Mouse (Mus musculus) limb, embryonic 15.5 days (tissue): Measurements from ENCODE around the gene Lman1l. TPM values are rescaled to one million over a fixed set of nuclear protein-coding genes. Genes with fewer than 3 reads are reported as not detected.

Source experiments
- ATAC-seq: fragments of 200-750 bp; cut with Nextera tagmentation; 2 replicates; pipeline ENCODE4 v1.8.0; 2017; ENCODE audit warnings: low read depth, moderate TSS enrichment; ENCODE audit not compliant: insufficient number of reproducible peaks, low FRiP score, low TSS enrichment
- H3K27ac ChIP-seq: fragments of 300-500 bp; sonication (generic); 2 replicates; pipeline ENCODE4 v1.5.1; 2015; ENCODE audit warnings: moderate library complexity, mild to moderate bottlenecking, inconsistent platforms
- H3K27me3 ChIP-seq: fragments of 300-500 bp; sonication (generic); 2 replicates; pipeline ENCODE4 v1.6.1; 2015; ENCODE audit warnings: inconsistent platforms
- H3K36me3 ChIP-seq: fragments of 300-500 bp; sonication (generic); 2 replicates; pipeline ENCODE4 v1.6.1; 2015; ENCODE audit warnings: inconsistent platforms
- H3K4me1 ChIP-seq: fragments of 300-500 bp; sonication (generic); 2 replicates; pipeline ENCODE4 v1.6.1; 2015; ENCODE audit warnings: inconsistent platforms
- H3K4me2 ChIP-seq: fragments of 300-500 bp; sonication (generic); 2 replicates; pipeline ENCODE4 v1.6.1; 2015; ENCODE audit warnings: mild to moderate bottlenecking, inconsistent platforms
- H3K4me3 ChIP-seq: fragments of 300-500 bp; sonication (generic); 2 replicates; pipeline ENCODE4 v1.5.1; 2015; ENCODE audit warnings: mild to moderate bottlenecking, inconsistent platforms
- H3K9ac ChIP-seq: fragments of 300-500 bp; sonication (generic); 2 replicates; pipeline ENCODE4 v1.6.1; 2015; ENCODE audit warnings: inconsistent platforms
- H3K9me3 ChIP-seq: fragments of 300-500 bp; sonication (generic); 2 replicates; pipeline ENCODE4 v1.6.1; 2016; ENCODE audit warnings: inconsistent platforms
- WGBS: fragments of 180-500 bp; shearing (Covaris S2); methylation state at CpG from one replicate; pipeline ENCODE4 v1.1.7; 2015; 5-methylcytosine and 5-hydroxymethylcytosine counted together
- polyA plus RNA-seq: library from polyadenylated mRNA; unstranded; fragments of >200 nt; fragmentation: Nextera tagmentation; extraction: Ambion mirVana; gene quantifications from 2 replicates; pipeline ENCODE4 v1.2.1, GENCODE M21; 2015

Gene Lman1l
- polyA plus RNA-seq, result not detected in 2 replicates

- H3K27ac ChIP-seq, result no peak within 1 kb of the TSS
- H3K36me3 ChIP-seq, result peaks cover 16% of the 10 kb centered on the region
- 0 out of 2 replicates have a peak, but pooled peaks cover 2% of the 10 kb centered on the region for H3K4me1 ChIP-seq
- ATAC-seq, result no peak
- H3K9me3 ChIP-seq, result no peaks in the 10 kb centered on the region
- 87% methylated on average over 5 of the region's 5 CpGs for WGBS
- no peak within 1 kb of the TSS for H3K4me2 ChIP-seq
- H3K27me3 ChIP-seq, result no peaks in the 10 kb centered on the region
- no peak within 1 kb of the TSS for H3K9ac ChIP-seq
- no peak within 1 kb of the TSS for H3K4me3 ChIP-seq
These were observed at the start of gene Lman1l for GRCm38 (mm10) chr9:57620674-57621073. TSS of gene Lman1l (minus strand) at chr9:57620774.

DNA sequence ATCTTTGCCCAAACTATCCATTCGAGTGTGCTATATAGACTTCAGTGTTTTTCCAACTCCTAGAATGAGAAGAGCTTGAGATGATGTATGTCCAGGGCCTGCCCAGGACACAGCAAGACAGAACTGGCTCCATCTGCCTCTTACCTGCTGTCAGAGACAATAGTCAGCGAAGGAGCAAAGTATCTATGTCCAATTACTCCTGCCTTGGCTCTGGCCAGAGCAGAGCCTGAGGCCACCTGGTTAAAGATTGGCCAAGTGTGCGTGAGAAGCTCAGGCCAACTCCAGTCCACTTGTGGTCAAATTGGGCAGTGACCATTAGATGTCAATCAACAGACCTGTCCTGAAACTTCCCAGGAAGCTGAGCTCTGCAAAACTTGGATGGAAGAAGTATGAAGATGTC, 49.0 kb upstream of the Lman1l start:
- Histone ChIP-seq H3K27ac (no peak overlapping the region), H3K9me3 (no peaks in the 10 kb centered on the region), H3K9ac (no peak overlapping the region), H3K27me3 (peaks cover 4% of the 10 kb centered on the region; the same call in 1 of the 2 replicates), H3K4me3 (no peak overlapping the region), H3K36me3 (no peaks in the 10 kb centered on the region), H3K4me1 (no peaks in the 10 kb centered on the region), H3K4me2 (no peak overlapping the region)
- 83% methylated on average over 3 of the region's 3 CpGs for WGBS
- ATAC-seq, result no peak

- H3K36me3 ChIP-seq, result no peaks in the 10 kb centered on the region
- no peak overlapping the region for H3K9ac ChIP-seq
- no peaks in the 10 kb centered on the region for H3K4me1 ChIP-seq
- H3K27me3 ChIP-seq, result peaks cover 4% of the 10 kb centered on the region; the same call in 1 of the 2 replicates
- no peak overlapping the region for H3K27ac ChIP-seq
- H3K4me3 ChIP-seq, result no peak overlapping the region
- no peak overlapping the region for H3K4me2 ChIP-seq
- no peaks in the 10 kb centered on the region for H3K9me3 ChIP-seq
- 15% methylated on average over 1 of the region's 1 CpGs for WGBS
- no peak for ATAC-seq
These were observed 47.7 kb upstream of the Lman1l start for GRCm38 (mm10) chr9:57668277-57668676.

DNA sequence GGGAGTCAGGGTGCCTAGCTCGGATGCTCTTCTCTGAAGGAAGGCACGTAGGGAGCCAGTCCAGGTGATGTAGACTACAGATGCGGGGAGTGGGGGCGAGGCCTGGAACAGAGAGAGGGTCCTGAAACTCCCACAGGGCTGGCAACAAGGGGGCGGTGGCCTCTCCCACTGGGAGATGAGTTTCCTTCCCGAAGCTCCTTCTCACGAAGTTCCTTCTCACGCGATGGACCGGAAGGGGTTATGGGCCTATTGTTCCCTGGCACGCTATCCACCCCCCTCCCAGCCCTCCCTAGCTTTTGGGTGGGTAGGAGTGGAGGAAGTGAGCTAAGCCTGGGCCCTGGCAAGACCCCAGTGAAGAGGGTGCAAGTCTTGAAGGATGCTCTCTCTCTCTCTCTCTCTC, 47.2 kb upstream of the Lman1l start:
- Histone ChIP-seq H3K4me1 (no peaks in the 10 kb centered on the region), H3K36me3 (no peaks in the 10 kb centered on the region), H3K9ac (no peak overlapping the region), H3K4me3 (no peak overlapping the region), H3K4me2 (no peak overlapping the region), H3K27me3 (peaks cover 4% of the 10 kb centered on the region; the same call in 1 of the 2 replicates), H3K27ac (no peak overlapping the region), H3K9me3 (no peaks in the 10 kb centered on the region)
- 64% methylated on average over 11 of the region's 11 CpGs for WGBS
- ATAC-seq, result no peak

DNA sequence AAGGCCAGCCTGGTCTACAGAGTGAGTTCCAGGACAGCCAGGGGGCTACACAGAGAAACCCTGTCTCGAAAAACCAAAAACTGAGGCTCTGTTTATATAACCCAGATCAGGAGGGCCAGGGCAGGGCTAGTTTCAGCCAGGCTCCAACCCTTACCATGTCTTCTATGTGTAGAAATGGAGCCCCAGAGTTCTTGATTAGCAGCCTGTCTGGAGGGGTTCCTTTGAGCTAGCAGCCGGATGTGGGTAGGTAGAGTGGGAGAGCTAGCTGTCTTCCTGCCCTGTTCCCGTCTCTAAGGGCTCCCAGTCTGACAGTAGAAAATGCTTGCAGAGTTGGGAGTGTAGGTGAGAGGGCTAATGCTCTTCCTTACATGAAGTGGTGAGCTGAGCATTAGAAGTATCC, 46.6 kb upstream of the Lman1l start:
- H3K9ac ChIP-seq, result no peak overlapping the region
- no peak overlapping the region for H3K4me2 ChIP-seq
- ATAC-seq, result no peak
- H3K9me3 ChIP-seq, result no peaks in the 10 kb centered on the region
- no peaks in the 10 kb centered on the region for H3K36me3 ChIP-seq
- H3K4me3 ChIP-seq, result no peak overlapping the region
- H3K27ac ChIP-seq, result no peak overlapping the region
- no peaks in the 10 kb centered on the region for H3K4me1 ChIP-seq
- peaks cover 4% of the 10 kb centered on the region; the same call in 1 of the 2 replicates for H3K27me3 ChIP-seq
- WGBS, result 71% methylated on average over 3 of the region's 3 CpGs

DNA sequence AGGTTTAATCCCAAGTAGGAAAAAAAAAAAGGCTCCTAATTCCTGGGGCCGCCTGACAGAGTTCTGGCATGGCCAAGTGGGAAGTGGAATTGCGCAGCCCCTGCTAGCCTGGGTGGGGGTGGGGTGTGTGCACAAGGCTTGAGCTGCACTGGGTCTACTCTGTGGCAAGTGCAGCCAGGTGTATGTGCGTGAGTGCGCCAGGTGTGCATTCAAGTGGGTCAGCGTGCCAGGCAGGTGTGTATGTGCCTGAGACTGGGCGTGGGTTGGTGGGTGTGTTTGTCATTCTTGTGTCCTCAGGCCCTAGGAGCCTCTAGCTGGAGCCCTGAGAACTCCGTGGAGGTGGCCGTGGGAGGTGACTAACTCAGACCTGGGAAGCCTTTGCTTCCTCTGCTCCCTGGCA, 46.0 kb upstream of the Lman1l start:
- Histone ChIP-seq H3K4me2 (no peak overlapping the region), H3K27me3 (peaks cover 4% of the 10 kb centered on the region; the same call in 1 of the 2 replicates), H3K27ac (no peak overlapping the region), H3K9ac (no peak overlapping the region), H3K4me1 (no peaks in the 10 kb centered on the region), H3K36me3 (no peaks in the 10 kb centered on the region), H3K9me3 (no peaks in the 10 kb centered on the region), H3K4me3 (no peak overlapping the region)
- WGBS, result 82% methylated on average over 8 of the region's 8 CpGs
- ATAC-seq, result no peak

DNA sequence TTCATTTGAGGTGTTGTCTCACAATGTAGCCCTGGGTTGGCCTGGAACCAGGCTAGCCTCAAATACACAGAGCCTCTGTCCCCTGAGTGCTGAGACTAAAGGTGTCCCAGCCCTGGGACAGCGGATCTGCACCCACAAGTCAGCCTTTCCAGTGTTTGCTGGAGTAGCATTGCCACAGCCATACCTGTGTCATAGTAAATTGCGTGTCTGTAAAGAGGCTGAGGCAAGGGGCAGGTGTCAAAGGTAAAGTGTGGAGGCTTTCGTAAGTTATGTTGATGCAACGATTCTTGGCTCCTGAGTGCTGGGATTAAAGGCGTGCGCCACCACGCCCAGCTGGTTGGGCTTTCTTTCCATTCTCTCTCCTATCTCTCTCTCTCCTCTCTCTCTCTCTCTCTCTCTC, 44.0 kb upstream of the Lman1l start:
- H3K9me3 ChIP-seq, result no peaks in the 10 kb centered on the region
- H3K4me2 ChIP-seq, result no peak overlapping the region
- no peak for ATAC-seq
- H3K4me1 ChIP-seq, result no peaks in the 10 kb centered on the region
- H3K9ac ChIP-seq, result no peak overlapping the region
- H3K27me3 ChIP-seq, result peaks cover 4% of the 10 kb centered on the region; the same call in 1 of the 2 replicates
- H3K27ac ChIP-seq, result no peak overlapping the region
- WGBS, result 51% methylated on average over 7 of the region's 7 CpGs
- H3K4me3 ChIP-seq, result no peak overlapping the region
- no peaks in the 10 kb centered on the region for H3K36me3 ChIP-seq

DNA sequence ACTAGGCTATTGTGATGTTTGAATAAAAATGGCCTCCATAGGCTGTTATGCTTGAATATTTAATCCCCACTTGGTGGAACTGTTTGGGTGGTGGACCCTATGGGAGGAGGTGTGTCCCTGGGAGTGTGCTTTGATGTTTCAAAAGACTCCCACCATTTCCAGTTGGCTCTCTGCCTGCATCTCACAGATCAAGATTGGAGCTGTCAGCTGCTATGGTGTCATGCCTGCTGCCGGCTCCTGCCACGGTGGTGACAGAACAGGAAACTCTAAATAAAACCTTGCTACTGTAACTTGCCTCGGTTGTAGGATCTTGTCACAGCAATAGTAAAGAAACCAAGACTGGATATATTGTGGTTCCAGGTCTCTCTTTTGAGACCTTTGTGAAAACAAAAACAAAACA, 41.0 kb upstream of the Lman1l start:
- no peak overlapping the region for H3K4me2 ChIP-seq
- no peaks in the 10 kb centered on the region for H3K4me1 ChIP-seq
- H3K27ac ChIP-seq, result no peak overlapping the region
- 70% methylated on average over 3 of the region's 3 CpGs for WGBS
- no peak overlapping the region for H3K4me3 ChIP-seq
- no peaks in the 10 kb centered on the region for H3K27me3 ChIP-seq
- H3K9ac ChIP-seq, result no peak overlapping the region
- H3K9me3 ChIP-seq, result no peaks in the 10 kb centered on the region
- no peaks in the 10 kb centered on the region for H3K36me3 ChIP-seq
- ATAC-seq, result no peak

DNA sequence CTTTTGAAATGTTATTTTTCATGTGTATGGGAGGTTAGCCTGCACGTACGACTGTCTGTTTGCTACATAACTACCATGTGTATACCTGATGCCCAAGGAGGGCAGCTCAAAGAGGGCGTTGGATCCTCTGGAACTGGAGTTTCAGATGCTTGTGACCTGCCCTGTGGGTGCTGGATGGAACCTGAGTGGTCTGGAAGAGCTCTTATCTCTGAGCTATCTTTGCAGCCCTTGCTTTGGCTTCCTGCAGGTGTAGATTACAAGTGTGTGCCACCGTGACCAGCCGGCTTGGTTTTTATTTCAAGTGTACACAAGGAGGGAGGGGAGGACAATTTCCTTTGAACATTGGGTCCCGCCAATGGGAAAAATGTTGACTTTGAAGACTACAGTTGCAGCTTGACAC, 39.9 kb upstream of the Lman1l start:
- Histone ChIP-seq H3K4me3 (no peak overlapping the region), H3K9me3 (no peaks in the 10 kb centered on the region), H3K9ac (no peak overlapping the region), H3K27me3 (no peaks in the 10 kb centered on the region), H3K27ac (no peak overlapping the region), H3K4me1 (peaks cover 5% of the 10 kb centered on the region; the same call in 1 of the 2 replicates), H3K4me2 (no peak overlapping the region), H3K36me3 (no peaks in the 10 kb centered on the region)
- no peak for ATAC-seq
- WGBS, result 73% methylated on average over 6 of the region's 6 CpGs

- no peak overlapping the region for H3K27ac ChIP-seq
- ATAC-seq, result no peak
- peaks cover under 1% of the 10 kb centered on the region; the same call in 1 of the 2 replicates for H3K27me3 ChIP-seq
- WGBS, result 19% methylated on average over 4 of the region's 4 CpGs
- H3K4me2 ChIP-seq, result no peak overlapping the region
- H3K9ac ChIP-seq, result no peak overlapping the region
- H3K9me3 ChIP-seq, result no peaks in the 10 kb centered on the region
- peaks cover 5% of the 10 kb centered on the region; the same call in 1 of the 2 replicates for H3K4me1 ChIP-seq
- no peaks in the 10 kb centered on the region for H3K36me3 ChIP-seq
- H3K4me3 ChIP-seq, result no peak overlapping the region
These were observed 39.2 kb upstream of the Lman1l start for GRCm38 (mm10) chr9:57659774-57660173.

GRCm38 (mm10) chr9:57658970-57659369, 38.4 kb upstream of the Lman1l start:
- Histone ChIP-seq H3K9me3 (no peaks in the 10 kb centered on the region), H3K27ac (no peak overlapping the region), H3K36me3 (no peaks in the 10 kb centered on the region), H3K9ac (no peak overlapping the region), H3K27me3 (peaks cover 8% of the 10 kb centered on the region; the same call in 1 of the 2 replicates), H3K4me2 (no peak overlapping the region), H3K4me3 (no peak overlapping the region), H3K4me1 (peaks cover 5% of the 10 kb centered on the region; the same call in 1 of the 2 replicates)
- WGBS, result 80% methylated on average over 4 of the region's 4 CpGs
- ATAC-seq, result no peak

DNA sequence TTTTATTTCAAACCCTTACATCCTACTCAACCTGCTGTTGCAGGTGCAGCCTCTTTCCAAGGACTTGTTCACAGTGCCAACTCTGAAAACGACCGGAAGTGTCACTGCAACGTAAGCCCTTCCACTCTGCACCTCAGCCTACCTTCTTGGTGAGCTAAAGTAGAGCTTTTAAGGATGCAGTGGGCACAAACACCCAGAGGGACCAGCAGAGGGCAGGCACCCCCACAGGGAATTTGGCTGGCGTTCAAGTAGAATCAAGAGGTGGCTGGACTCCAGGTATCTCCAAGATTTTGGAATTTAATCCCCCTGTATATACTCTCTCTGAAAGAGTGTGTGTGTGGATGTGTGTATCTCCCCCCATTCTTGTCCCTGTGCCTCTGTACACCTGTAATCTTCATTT, 37.3 kb upstream of the Lman1l start:
- no peaks in the 10 kb centered on the region for H3K36me3 ChIP-seq
- ATAC-seq, result no peak
- H3K4me3 ChIP-seq, result no peak overlapping the region
- H3K9ac ChIP-seq, result no peak overlapping the region
- H3K27me3 ChIP-seq, result peaks cover 15% of the 10 kb centered on the region; the same call in 1 of the 2 replicates
- WGBS, result 46% methylated on average over 4 of the region's 4 CpGs
- H3K4me1 ChIP-seq, result peaks cover 6% of the 10 kb centered on the region; the same call in 1 of the 2 replicates
- no peak overlapping the region for H3K4me2 ChIP-seq
- no peak overlapping the region for H3K27ac ChIP-seq
- no peaks in the 10 kb centered on the region for H3K9me3 ChIP-seq
